Mouse (Mus musculus): ENCODE measurements at regions not wholly inside any gene's neighbourhood (a gene's known extent, or its start where the extent isn't known, plus 50 kb on each side); places are given as distances from the start of the nearest gene placed in this dataset.

DNA sequence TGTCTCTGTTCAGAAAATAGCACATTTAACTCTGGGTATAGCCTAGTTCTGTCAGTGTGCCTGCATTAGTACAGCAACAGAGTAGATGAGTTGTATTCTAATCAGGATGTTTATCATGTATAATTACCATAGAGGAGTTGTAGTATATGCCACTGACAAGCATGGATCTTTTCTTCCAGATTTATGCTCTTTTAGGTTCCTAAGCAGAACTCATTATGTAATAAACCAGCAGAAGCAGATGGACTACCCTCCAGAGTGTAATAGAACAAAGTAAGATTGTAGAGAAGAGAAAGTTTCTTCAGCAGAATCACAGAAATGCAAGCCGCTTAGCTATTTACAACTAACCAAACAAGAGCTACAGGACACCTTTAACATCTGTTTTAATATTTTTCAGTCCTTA, 517.2 kb upstream of the Epha5 start:
- DNase-seq = no peak

DNA sequence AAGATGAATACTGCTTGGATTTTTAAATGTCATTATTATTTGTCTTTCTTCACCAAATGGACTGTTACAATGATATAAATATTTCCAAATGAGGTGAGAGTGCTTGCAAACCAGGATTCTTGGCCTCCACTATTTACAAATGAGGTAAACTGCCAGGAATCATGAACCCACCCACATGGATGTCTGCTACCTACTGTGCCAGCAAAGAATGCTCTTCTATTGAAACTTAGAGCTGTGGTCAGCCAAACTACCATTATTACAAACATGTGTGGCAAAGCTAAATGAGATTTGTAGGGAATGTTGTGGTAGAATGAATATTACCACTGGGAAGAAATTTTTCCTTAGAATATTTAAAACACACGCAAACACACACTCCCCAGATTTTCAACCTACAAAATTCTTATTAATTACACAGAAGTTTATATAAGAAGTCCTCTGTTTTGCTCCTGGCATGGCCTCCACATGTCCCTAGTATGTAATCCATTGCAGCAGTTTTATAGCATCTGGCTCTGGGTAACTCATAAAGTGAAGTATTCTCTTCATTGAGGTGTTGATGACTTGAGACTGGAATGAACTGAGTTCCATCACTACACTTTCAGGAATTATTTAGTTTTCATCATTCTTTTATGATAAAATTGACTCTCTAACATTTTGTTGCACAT, 500.6 kb upstream of the Epha5 start:
- no peak for DNase-seq

DNA sequence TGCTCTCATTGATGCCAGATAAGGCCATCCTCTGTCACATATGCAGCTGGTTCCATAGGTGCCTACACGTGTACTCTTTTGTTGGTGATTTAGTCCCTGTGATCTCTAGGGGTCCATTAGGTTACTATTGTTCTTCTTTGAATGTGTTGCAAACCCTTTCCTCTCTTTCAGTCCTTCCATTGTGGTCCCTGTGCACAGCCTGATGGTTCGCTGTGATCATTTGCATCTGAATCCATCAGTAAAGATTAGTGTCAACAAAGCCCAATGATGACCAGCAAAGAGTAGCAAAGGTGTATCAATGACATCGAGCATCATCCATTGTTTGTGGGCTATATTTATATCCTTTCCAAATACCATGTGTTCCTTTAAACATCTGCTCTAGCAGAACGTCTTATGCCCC, 484.5 kb upstream of the Epha5 start:
- no peak for DNase-seq

DNA sequence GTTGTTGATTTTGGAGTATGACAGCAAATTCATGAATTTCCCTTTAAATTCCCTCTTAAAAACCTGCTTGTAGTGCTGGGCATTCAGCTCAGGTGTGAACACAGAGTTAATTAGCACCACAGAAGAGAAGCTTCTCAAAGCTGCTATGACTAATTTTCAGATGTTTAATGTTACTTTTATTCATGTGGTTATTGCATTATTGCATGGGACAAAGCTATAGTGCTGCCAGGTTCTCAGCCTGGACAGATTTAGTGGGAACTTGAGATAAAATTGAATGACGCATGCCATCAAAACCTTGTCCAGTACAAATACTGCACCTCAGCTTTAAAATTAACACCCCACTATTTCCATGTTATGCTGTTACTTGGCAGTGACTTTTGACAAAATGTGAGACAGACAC, 480.4 kb upstream of the Epha5 start:
- DNase-seq = no peak

DNA sequence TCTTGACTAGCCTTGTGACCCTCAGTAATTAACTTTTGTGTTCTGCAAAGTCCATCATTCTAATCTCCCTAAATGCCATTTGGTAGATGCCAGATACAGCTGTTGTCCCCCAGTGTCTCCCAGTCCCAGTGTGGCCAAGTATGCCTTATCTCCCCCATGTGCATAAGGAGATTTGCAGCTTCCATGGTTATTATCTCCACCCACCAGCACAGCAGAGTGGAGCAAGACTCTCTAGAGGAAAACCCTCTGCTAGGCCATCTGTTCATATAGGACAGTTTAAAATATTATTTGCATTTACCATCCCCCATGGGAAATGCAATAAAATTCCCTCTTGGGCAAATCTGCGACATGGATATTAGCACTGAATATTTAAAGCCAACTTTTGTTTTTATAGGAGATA, 436.4 kb upstream of the Epha5 start:
- DNase-seq = no peak

DNA sequence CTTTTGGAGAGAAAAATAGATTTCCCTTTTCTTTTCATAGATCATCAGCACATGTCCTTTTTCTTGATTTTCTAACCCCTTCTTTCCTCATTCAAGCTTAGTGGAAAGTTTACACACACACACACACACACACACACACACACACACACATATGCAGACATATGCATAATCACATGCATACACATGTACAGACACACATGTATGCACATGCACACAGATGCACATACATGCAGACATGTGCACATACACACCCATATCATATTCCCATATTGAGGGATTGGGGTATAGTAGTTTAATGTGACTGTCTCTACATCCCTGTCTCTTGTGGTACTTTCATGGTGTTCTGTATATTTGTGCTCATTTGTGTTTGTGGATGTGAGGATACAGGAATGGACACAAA, 432.0 kb upstream of the Epha5 start:
- no peak for DNase-seq

DNA sequence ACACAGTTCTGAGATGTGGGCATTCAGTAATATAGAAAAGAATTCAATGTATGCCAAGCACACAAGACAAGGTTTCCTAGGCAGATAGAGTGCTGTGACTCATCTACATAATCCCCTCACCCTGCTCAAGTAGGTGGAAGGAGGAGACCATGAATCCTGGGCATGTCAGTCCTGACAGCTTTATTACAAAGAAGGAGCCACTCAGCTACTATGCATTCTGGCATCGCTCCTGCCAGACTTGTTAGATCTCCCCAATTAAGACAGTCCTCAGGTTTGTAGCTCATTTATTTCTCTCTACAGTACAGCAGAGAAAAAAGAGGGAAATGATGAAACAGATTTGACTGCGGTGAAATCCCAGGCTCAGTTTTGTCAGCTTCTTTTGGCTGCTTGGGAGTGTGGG, 431.6 kb upstream of the Epha5 start:
- DNase-seq = no peak

DNA sequence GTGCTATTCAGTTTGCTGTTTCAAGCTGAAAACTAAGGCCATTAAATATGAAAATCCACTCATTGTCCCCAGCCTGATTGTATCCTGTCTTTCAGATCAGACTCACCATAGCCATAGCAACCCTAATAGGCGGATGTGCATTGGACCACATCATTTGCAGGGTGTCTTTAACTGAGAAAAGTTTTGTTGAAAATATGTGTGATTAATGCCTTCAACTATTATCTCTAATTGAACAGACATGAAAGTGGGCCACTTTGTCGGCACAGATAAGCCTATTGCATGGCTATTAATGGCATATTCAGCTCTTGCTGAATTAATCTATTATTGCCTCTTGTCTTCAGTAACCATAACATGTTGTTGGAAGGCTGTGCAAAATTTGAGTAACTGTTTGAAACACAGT, 394.3 kb upstream of the Epha5 start:
- DNase-seq = no peak

DNA sequence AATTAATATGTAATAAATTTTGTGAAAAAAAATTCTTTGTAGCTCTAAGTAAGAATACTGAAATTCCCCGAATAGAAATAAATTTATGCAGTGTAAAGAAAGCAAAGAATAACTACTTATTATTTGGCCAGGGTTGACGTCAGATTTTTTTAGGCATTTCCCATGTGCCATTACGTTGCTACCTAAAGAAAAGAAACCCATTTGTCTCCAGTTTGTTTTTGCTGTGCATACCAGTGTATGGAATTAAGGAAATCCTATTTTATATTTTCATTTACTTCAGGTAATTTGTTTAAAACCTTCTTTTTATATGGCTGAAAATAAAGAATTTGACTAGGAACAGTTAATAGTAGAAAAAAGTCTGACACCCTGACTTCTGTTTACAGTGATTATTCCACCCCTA, 393.7 kb upstream of the Epha5 start:
- no peak for DNase-seq

DNA sequence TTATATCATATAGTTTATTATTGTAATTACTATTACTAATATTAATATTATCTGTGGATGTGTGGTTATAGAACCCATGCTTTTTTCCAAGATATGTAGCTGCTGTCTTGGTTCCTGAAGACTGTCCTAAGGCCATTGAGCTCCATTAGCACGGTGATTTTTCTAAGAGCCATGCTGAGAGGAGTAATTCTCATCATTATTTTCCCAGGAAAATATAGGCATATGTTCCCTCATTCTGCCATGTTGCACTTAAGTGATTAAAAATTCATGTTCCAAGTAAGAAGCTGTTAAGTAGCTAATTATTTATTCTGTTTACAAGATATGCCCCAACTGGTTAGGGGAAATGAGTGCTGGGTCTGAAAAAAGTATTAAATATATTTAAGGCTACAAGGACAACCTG, 345.4 kb upstream of the Epha5 start:
- no peak for DNase-seq

DNA sequence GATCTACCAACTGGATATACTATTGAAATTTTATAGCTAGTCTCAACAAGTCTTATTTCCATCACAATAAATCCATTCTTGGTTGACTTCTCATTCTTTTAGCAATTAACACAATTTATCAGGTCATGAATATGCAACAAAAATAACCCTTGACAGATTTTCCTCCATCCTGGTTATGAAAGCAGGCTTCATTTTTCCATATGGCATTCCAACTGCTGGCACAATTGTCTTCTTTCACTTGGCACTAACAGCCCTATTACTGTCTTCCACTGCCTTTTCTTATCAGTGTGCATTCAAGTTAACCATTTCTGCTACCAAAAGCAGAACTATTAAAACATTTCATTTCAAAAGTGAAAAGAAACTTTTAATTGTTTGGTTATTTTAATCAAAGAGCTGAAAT, 334.9 kb upstream of the Epha5 start:
- peak; percentile 45 for DNase-seq

DNA sequence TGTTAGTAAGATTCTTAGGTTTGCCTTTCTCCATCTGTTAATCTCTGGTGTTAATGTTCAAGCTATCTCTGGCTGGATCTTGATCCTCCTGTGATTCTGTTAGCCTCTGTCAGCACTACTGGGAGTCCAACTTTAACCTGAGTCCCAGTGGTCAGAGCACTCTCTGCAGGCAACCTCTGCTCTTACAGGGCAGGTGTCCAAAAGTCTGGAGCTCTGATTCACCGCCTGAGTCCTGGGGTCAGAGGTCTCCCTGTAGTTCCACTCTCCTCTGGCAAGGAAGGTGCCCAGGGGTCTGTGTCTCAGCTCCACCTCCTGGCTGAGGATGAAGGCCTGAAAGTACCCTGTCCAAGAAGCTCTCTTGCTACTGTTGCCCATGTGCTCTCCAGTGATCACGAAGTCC, 288.3 kb upstream of the Epha5 start:
- no peak for DNase-seq

DNA sequence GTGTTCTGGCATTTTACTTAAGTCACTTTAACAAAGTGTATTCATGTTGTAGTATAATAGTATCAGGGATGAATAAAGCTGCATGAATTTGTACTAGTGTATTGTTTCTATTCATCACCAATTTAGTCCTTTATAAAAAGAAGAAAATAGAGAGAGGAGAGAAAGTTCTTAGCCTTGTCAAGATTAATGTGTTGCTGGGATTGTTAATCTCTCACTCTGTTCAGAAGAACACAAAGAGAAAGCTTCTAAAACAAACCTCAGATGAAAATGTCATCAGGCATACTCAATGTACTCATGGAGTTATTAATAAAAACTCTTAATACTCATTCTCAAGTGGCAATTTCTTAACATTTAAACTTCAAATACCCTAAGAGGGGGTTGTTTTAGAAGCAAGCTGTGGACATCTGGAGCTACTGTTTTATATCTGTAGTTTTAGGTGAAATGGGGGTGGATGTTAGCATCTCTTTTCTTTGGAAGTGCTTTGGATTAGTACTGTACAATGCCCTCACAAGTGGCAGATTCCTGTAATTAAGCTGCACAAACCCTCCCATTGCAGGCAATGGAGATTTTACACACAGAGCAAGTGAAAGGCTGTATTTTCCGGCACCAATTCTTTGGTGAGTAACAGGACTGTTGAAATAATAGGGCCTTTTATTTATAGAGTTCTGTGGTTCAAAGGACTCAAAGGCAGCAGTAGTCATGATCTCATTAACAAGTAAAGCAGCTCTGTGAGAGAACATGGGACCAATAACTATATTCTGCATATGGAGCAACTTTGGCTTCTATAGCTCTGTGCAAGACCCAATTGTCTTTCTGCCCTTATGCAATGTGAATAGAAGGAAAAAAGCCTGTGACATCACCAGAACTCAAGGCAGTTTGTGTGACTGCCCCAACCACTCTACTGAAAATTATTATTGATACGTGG, 273.4 kb upstream of the Epha5 start:
- DNase-seq = no peak

DNA sequence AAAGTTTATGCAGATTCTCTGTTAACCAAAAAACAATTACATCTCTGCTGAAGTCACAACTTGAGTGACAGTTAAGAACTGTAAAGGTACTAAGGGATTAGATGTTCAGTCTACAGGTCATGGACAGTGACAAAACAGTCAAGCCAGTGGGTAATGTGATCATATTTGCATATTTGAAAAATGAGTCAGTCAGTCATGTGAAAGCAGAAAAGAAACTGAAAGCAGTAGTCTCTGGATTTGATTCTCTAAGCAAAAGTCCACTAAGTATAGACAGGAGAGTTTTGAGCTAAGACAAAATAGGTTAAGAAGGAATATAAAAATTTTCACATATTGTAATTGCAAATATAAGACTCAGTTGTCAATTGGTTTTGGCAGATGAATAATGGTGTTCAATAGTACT, 270.4 kb upstream of the Epha5 start:
- DNase-seq = no peak

DNA sequence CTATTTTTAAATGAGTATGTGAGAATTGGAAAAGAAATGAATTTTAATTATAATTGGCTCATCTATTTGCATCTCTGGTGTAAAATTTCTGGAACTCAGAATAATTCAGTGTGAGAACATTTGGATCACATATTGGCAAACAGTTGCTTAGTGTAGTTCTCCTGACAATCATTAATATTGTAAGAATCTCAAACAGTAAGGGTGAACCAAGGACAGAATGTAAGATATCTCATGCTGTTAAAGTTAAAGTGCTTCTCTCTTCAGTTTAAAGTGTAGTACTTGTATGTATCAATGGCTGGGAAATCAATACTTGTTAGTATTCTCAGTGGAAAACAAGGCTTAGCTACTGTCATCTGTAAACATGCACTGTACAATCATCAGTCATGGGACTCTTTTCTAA, 238.0 kb upstream of the Epha5 start:
- DNase-seq = no peak

DNA sequence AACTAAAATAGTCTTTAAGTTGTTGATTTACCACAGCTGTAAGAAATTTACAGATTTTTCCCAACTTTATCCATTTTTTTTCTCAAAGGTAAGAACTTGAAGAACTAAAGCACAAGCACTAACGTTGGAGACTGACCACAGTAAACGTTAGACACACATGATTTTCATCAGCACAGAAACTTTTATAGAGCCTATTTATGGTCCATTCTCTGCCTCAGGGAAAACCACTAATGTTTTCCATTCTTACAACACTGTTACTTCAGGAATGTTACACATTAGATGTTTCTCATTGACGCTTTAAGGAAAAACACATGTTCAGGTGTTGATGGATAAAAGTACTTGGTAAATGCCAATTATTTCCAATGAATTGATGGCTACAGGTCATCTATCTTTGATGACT, 218.3 kb upstream of the Epha5 start:
- no peak for DNase-seq

DNA sequence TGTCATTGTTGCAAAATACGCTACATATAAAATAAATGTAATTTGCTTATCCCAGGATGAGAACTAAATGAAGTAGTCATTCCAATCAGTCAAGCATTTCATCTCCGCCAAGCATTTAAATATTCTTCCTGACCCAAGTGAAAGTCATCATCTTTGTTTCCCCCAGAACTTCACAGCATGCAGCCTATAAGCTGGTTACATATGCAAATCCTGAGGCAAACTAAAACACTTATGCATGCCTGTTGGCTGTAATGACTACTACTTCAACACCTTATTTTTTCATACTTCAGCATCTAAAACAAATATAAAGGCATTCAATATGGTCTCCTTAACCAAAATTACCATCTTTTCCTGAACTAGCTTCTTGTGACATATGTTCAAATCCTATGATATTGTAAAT, 215.7 kb upstream of the Epha5 start:
- DNase-seq = no peak

DNA sequence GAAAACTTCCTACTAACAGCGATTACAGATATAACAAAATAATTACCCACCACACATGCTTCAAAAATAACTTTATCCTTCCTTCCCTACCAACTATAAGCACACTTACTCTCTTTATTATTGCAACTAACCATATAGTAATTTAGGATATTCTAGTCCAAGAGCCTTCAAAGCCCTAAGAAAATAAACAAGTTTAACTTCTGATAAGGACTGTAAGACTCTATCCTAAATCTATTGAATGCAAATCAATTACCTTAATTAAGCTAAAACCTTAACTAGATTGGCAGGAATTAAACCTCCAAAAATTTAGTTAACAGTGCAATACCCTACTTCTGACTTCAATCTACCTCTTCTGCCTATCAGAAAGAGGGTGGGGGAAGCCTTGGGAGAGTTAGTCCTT, 201.0 kb upstream of the Epha5 start:
- no peak for DNase-seq

DNA sequence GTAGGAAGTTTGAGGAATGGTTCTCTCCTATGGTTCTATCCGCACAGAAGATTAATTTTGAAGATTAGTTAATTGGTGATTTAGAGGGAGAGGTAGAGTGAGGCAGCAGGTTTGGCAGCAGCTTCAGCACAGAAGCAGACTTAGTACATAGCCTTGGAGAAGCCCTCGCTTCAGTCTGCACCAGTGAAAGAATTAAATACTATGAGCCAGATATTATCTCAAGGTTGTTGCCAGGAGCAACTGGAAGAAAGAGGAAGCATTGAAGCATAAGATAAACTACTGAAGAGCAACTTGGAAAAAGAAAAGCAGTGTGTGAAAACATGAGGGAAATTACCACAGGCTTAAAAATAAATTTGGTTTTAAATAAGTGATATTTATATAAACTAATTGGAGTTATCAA, 191.5 kb upstream of the Epha5 start:
- no peak for DNase-seq

DNA sequence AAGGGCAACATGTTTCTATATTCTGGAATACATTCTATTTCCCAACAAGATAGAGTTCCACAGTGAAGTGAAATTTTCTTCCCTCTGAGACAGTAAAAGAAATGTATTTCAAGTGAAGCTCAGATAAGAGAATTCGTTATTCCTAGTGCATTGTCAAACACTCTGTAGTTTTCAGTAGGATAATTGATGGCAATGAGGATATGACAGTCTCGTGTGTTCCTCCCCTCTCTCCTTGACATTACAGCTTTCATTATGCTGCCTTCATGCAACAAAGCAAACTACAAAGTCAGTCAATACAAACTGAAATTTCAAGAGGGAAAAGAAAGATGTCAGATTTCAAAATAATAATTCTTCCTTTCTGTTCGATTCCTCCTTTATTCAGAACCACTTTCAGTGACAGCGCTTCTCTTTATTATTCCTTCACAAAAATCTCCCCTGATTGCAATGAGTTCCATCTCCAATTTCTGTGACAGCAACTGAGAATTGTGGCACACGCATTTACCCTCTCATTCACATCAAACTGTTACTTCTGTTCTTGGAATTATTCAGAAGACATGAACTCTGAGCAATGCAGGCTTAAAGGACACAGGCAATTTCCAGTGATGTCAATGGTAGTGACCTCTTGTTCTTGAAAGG, 148.2 kb upstream of the Epha5 start:
- DNase-seq = no peak

DNA sequence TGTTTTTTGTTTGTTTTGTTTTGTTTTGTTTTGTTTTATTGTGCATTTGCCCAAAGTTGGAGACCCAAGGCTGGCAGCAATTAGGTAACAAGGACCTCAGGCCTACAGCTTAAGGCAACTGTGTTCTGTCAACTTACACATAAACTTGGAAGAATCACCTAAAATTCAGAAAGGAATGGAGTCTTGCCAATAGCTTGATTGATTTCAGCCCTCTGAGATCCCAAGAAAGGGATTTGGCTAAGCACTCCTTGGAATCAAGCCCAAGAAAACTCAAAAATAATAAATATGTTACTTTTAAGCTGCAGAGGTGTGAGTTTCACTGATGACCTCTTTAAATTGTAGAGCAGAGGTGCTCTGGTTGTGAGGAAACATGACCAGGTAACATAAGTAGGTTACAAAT, 102.7 kb upstream of the Epha5 start:
- DNase-seq = no peak

DNA sequence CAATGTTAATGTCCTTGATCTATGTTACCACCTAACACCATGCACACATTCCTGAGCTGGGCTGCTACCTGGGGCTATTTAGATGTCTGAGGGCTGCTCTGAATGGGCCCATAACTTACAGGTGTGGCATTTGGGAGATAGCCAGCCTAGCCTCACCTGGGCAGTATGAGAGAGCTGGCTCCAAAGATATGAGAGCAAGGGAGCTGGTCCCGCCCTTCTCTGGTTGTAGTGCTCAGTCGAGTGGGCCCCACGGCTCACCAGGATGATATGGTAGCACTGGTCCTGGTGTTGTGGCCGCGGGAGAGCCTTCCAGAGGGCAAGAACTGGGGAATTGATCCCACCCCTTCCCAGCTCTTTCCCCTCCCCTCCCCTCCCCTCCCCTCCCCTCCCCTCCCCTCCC, 93.0 kb upstream of the Epha5 start:
- no peak for DNase-seq

DNA sequence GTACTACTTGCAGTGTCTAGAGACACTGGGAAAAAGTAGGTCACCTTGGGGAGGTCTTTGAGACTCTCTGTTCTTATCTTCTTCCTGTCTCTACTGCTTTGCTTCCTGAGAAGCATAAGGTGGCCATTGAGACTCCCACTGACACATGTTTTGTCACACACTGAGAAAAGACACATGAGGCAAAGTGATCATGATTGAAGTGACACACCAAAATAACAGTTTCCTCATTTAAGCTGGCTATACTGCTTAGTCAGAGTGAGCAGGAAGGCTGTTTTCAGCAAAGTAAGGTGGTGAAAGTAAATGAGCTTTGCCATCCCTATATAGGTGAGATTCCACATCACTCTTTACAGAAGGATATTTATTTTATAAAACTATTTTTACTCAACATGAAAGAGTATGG, 63.8 kb upstream of the Epha5 start:
- DNase-seq = no peak
